Mouse (Mus musculus): ENCODE measurements around the gene Dbp. TPM values are rescaled to one million over a fixed set of nuclear protein-coding genes. Genes with fewer than 3 reads are reported as not detected.
A peak's percentile ranks its signal among the peaks of the same experiment; 100 is the strongest.

Dbp gene
- polyA plus RNA-seq, 1 experiment from 2014 or later: 3.8 TPM

- no peak overlapping the region for H3K4me3 ChIP-seq
- H3K36me3 ChIP-seq (replicated peaks): peaks cover 27% of the 10 kb centered on the region
- H3K27ac ChIP-seq: no peak overlapping the region
- no peaks in the 10 kb centered on the region for H3K9me3 ChIP-seq
- no peak overlapping the region for H3K4me2 ChIP-seq
- no peaks in the 10 kb centered on the region for H3K27me3 ChIP-seq (replicated peaks)
- WGBS: 91% methylated on average over 4 of the region's 4 CpGs
- no peak for ATAC-seq (replicated peaks)
- H3K9ac ChIP-seq: no peak overlapping the region
- peaks cover 15% of the 10 kb centered on the region for H3K4me1 ChIP-seq
Observed at GRCm38 (mm10) chr7:45723301-45723700, 18.4 kb downstream of the Dbp start.

- Histone ChIP-seq H3K36me3 (replicated peaks) (peaks cover 27% of the 10 kb centered on the region), H3K9ac (no peak overlapping the region), H3K27me3 (replicated peaks) (no peaks in the 10 kb centered on the region), H3K4me1 (peaks cover 12% of the 10 kb centered on the region), H3K4me3 (no peak overlapping the region), H3K4me2 (no peak overlapping the region), H3K9me3 (no peaks in the 10 kb centered on the region), H3K27ac (no peak overlapping the region)
- WGBS: 96% methylated on average over 14 of the region's 14 CpGs
- no peak for ATAC-seq (replicated peaks)
Observed at GRCm38 (mm10) chr7:45723781-45724180, 18.9 kb downstream of the Dbp start.

- no peaks in the 10 kb centered on the region for H3K4me1 ChIP-seq
- H3K27ac ChIP-seq: no peak overlapping the region
- no peak overlapping the region for H3K4me2 ChIP-seq
- H3K36me3 ChIP-seq (replicated peaks): peaks cover 20% of the 10 kb centered on the region
- H3K27me3 ChIP-seq (replicated peaks): no peaks in the 10 kb centered on the region
- H3K4me3 ChIP-seq: no peak overlapping the region
- 91% methylated on average over 9 of the region's 9 CpGs for WGBS
- no peak for ATAC-seq (replicated peaks)
- no peak overlapping the region for H3K9ac ChIP-seq
- no peaks in the 10 kb centered on the region for H3K9me3 ChIP-seq
Observed at GRCm38 (mm10) chr7:45725151-45725550, 20.3 kb downstream of the Dbp start.

GRCm38 (mm10) chr7:45725713-45726112 lies 20.8 kb downstream of the Dbp start, which contains the start of gene Spaca4:
Gene Spaca4, minus strand, starts transcription at chr7:45725813.
- Histone ChIP-seq H3K36me3 (replicated peaks) (peaks cover 16% of the 10 kb centered on the region), H3K27me3 (replicated peaks) (no peaks in the 10 kb centered on the region), H3K27ac (no peak within 1 kb of the TSS), H3K9me3 (no peaks in the 10 kb centered on the region), H3K9ac (no peak within 1 kb of the TSS), H3K4me3 (no peak within 1 kb of the TSS), H3K4me2 (no peak within 1 kb of the TSS), H3K4me1 (no peaks in the 10 kb centered on the region)
- ATAC-seq (replicated peaks): no peak
- 94% methylated on average over 11 of the region's 11 CpGs for WGBS

GRCm38 (mm10) chr7:45726419-45726818 lies 21.5 kb downstream of the Dbp start:
- no peaks in the 10 kb centered on the region for H3K9me3 ChIP-seq
- H3K9ac ChIP-seq: no peak overlapping the region
- no peak overlapping the region for H3K27ac ChIP-seq
- H3K4me3 ChIP-seq: no peak overlapping the region
- H3K4me2 ChIP-seq: no peak overlapping the region
- no peak for ATAC-seq (replicated peaks)
- H3K27me3 ChIP-seq (replicated peaks): no peaks in the 10 kb centered on the region
- no peaks in the 10 kb centered on the region for H3K4me1 ChIP-seq
- peaks cover 11% of the 10 kb centered on the region; the same call in 1 of the 2 replicates for H3K36me3 ChIP-seq (replicated peaks)
- WGBS: 90% methylated on average over 10 of the region's 10 CpGs

- H3K27me3 ChIP-seq (replicated peaks): no peaks in the 10 kb centered on the region
- H3K4me2 ChIP-seq: no peak overlapping the region
- 84% methylated on average over 3 of the region's 3 CpGs for WGBS
- no peaks in the 10 kb centered on the region for H3K4me1 ChIP-seq
- peaks cover 11% of the 10 kb centered on the region; the same call in 1 of the 2 replicates for H3K36me3 ChIP-seq (replicated peaks)
- no peak overlapping the region for H3K9ac ChIP-seq
- ATAC-seq (replicated peaks): no peak
- H3K9me3 ChIP-seq: no peaks in the 10 kb centered on the region
- no peak overlapping the region for H3K4me3 ChIP-seq
- no peak overlapping the region for H3K27ac ChIP-seq
Observed at GRCm38 (mm10) chr7:45727625-45728024, 22.7 kb downstream of the Dbp start.

- no peak overlapping the region for H3K27ac ChIP-seq
- no peak overlapping the region for H3K4me3 ChIP-seq
- 16% methylated on average over 16 of the region's 16 CpGs for WGBS
- no peak overlapping the region for H3K9ac ChIP-seq
- peak; percentile 30; the same call in 1 of the 2 replicates for ATAC-seq (replicated peaks)
- no peaks in the 10 kb centered on the region for H3K9me3 ChIP-seq
- no peaks in the 10 kb centered on the region for H3K4me1 ChIP-seq
- H3K27me3 ChIP-seq (replicated peaks): no peaks in the 10 kb centered on the region
- H3K4me2 ChIP-seq: no peak overlapping the region
- H3K36me3 ChIP-seq (replicated peaks): no peaks in the 10 kb centered on the region
Observed at GRCm38 (mm10) chr7:45730727-45731431, 26.0 kb downstream of the Dbp start.

- H3K9ac ChIP-seq: no peak overlapping the region
- H3K27ac ChIP-seq: no peak overlapping the region
- no peak overlapping the region for H3K4me3 ChIP-seq
- no peak overlapping the region for H3K4me2 ChIP-seq
- H3K36me3 ChIP-seq (replicated peaks): no peaks in the 10 kb centered on the region
- ATAC-seq (replicated peaks): no peak
- no peaks in the 10 kb centered on the region for H3K9me3 ChIP-seq
- no peaks in the 10 kb centered on the region for H3K4me1 ChIP-seq
- H3K27me3 ChIP-seq (replicated peaks): no peaks in the 10 kb centered on the region
- 75% methylated on average over 5 of the region's 5 CpGs for WGBS
Observed at GRCm38 (mm10) chr7:45733477-45733876, 28.6 kb downstream of the Dbp start.

- no peak overlapping the region for H3K4me3 ChIP-seq
- 6% methylated on average over 9 of the region's 9 CpGs for WGBS
- no peak overlapping the region for H3K4me2 ChIP-seq
- H3K27me3 ChIP-seq (replicated peaks): no peaks in the 10 kb centered on the region
- no peaks in the 10 kb centered on the region for H3K36me3 ChIP-seq (replicated peaks)
- no peak overlapping the region for H3K9ac ChIP-seq
- H3K27ac ChIP-seq: no peak overlapping the region
- H3K4me1 ChIP-seq: no peaks in the 10 kb centered on the region
- no peaks in the 10 kb centered on the region for H3K9me3 ChIP-seq
- peak; percentile 83 for ATAC-seq (replicated peaks)
Observed at GRCm38 (mm10) chr7:45739162-45739763, 34.4 kb downstream of the Dbp start.

- H3K4me2 ChIP-seq: no peak overlapping the region
- H3K9ac ChIP-seq: no peak overlapping the region
- H3K9me3 ChIP-seq: no peaks in the 10 kb centered on the region
- no peaks in the 10 kb centered on the region for H3K36me3 ChIP-seq (replicated peaks)
- H3K4me3 ChIP-seq: no peak overlapping the region
- peak; percentile 20; the same call in 1 of the 2 replicates for ATAC-seq (replicated peaks)
- no peaks in the 10 kb centered on the region for H3K27me3 ChIP-seq (replicated peaks)
- WGBS: 76% methylated on average over 10 of the region's 10 CpGs
- no peaks in the 10 kb centered on the region for H3K4me1 ChIP-seq
- no peak overlapping the region for H3K27ac ChIP-seq
Observed at GRCm38 (mm10) chr7:45739820-45740219, 34.9 kb downstream of the Dbp start.

- Histone ChIP-seq H3K4me1 (no peaks in the 10 kb centered on the region), H3K36me3 (replicated peaks) (no peaks in the 10 kb centered on the region), H3K4me3 (no peak overlapping the region), H3K27ac (no peak overlapping the region), H3K27me3 (replicated peaks) (no peaks in the 10 kb centered on the region), H3K9me3 (no peaks in the 10 kb centered on the region), H3K4me2 (no peak overlapping the region), H3K9ac (no peak overlapping the region)
- ATAC-seq (replicated peaks): no peak
- 82% methylated on average over 12 of the region's 12 CpGs for WGBS
Observed at GRCm38 (mm10) chr7:45741308-45741707, 36.4 kb downstream of the Dbp start.

GRCm38 (mm10) chr7:45741777-45742176 lies 36.9 kb downstream of the Dbp start:
- WGBS: 39% methylated on average over 11 of the region's 11 CpGs
- 0 out of 2 replicates have a peak overlapping the region, but pooled peaks have one; percentile 9 for H3K4me3 ChIP-seq
- no peak for ATAC-seq (replicated peaks)
- no peaks in the 10 kb centered on the region for H3K36me3 ChIP-seq (replicated peaks)
- H3K27ac ChIP-seq: no peak overlapping the region
- H3K9ac ChIP-seq: no peak overlapping the region
- H3K27me3 ChIP-seq (replicated peaks): no peaks in the 10 kb centered on the region
- no peaks in the 10 kb centered on the region for H3K4me1 ChIP-seq
- H3K4me2 ChIP-seq: peak overlapping the region; percentile 12; the same call in 1 of the 2 replicates
- H3K9me3 ChIP-seq: no peaks in the 10 kb centered on the region

- H3K4me2 ChIP-seq: peak overlapping the region; percentile 12; the same call in 1 of the 2 replicates
- ATAC-seq (replicated peaks): no peak
- 34% methylated on average over 19 of the region's 19 CpGs for WGBS
- no peak overlapping the region for H3K9ac ChIP-seq
- no peaks in the 10 kb centered on the region for H3K27me3 ChIP-seq (replicated peaks)
- H3K27ac ChIP-seq: no peak overlapping the region
- 0 out of 2 replicates have a peak overlapping the region, but pooled peaks have one; percentile 9 for H3K4me3 ChIP-seq
- no peaks in the 10 kb centered on the region for H3K36me3 ChIP-seq (replicated peaks)
- H3K9me3 ChIP-seq: no peaks in the 10 kb centered on the region
- H3K4me1 ChIP-seq: no peaks in the 10 kb centered on the region
Observed at GRCm38 (mm10) chr7:45742338-45742737, 37.5 kb downstream of the Dbp start.

Data from midbrain, embryonic 15.5 days (tissue).